Mouse (Mus musculus) liver, embryonic 12.5 days (tissue): ENCODE results near the gene Rsbn1. TPM values are rescaled to one million over a fixed set of nuclear protein-coding genes. Genes with fewer than 3 reads are reported as not detected.
A peak's percentile ranks its signal among the peaks of the same experiment; 100 is the strongest.

Experiments
- ATAC-seq: fragments of 200-750 bp; cut with Nextera tagmentation; 2 replicates; pipeline ENCODE4 v1.8.0; 2017; ENCODE audit warnings: moderate number of reproducible peaks, mild to moderate bottlenecking, moderate library complexity
- H3K27ac ChIP-seq: fragments of 300-500 bp; sonication (generic); 2 replicates; pipeline ENCODE4 v1.5.1; 2016; ENCODE audit warnings: mild to moderate bottlenecking
- H3K27me3 ChIP-seq: fragments of 300-500 bp; sonication (generic); replicated peaks from 2 replicates; pipeline ENCODE4 v1.6.1; 2016; ENCODE audit warnings: mild to moderate bottlenecking, moderate library complexity
- H3K36me3 ChIP-seq: fragments of 300-500 bp; sonication (generic); 2 replicates; pipeline ENCODE4 v1.6.1; 2016; ENCODE audit warnings: mild to moderate bottlenecking, moderate library complexity
- H3K4me1 ChIP-seq: fragments of 300-500 bp; sonication (generic); 2 replicates; pipeline ENCODE4 v1.6.1; 2016
- H3K4me2 ChIP-seq: fragments of 300-500 bp; sonication (generic); 2 replicates; pipeline ENCODE4 v1.6.1; 2016; ENCODE audit warnings: mild to moderate bottlenecking, moderate library complexity
- H3K4me3 ChIP-seq: fragments of 300-500 bp; sonication (generic); 2 replicates; pipeline ENCODE4 v1.5.1; 2016; ENCODE audit warnings: mild to moderate bottlenecking, moderate library complexity
- H3K9ac ChIP-seq: fragments of 300-500 bp; sonication (generic); 2 replicates; pipeline ENCODE4 v1.6.1; 2016; ENCODE audit warnings: mild to moderate bottlenecking, moderate library complexity
- H3K9me3 ChIP-seq: fragments of 300-500 bp; sonication (generic); replicated peaks from 2 replicates; pipeline ENCODE4 v1.6.1; 2016; ENCODE audit warnings: mild to moderate bottlenecking, moderate library complexity
- WGBS: fragments of 180-500 bp; shearing (Covaris S2); methylation state at CpG from one replicate; pipeline ENCODE4 v1.1.7; 2016; ENCODE audit not compliant: insufficient replicate concordance; 5-methylcytosine and 5-hydroxymethylcytosine counted together
- polyA plus RNA-seq: library from polyadenylated mRNA; unstranded; fragments of >200 nt; fragmentation: Nextera tagmentation; extraction: Ambion mirVana; gene quantifications from 2 replicates; pipeline ENCODE4 v1.2.1, GENCODE M21; 2016

The Rsbn1 gene
- polyA plus RNA-seq, 1 experiment from 2014 or later = 6.7 TPM

- Histone ChIP-seq H3K4me3 (peak overlapping the region; percentile 99), H3K27ac (peak overlapping the region; percentile 95), H3K36me3 (no peaks in the 10 kb centered on the region), H3K27me3 (no peaks in the 10 kb centered on the region), H3K4me2 (peak overlapping the region; percentile 78), H3K9me3 (no peaks in the 10 kb centered on the region), H3K4me1 (peaks cover 19% of the 10 kb centered on the region), H3K9ac (peak overlapping the region; percentile 97)
- WGBS = 4% methylated on average over 11 of the region's 11 CpGs
- peak; percentile 38 for ATAC-seq
Measured at GRCm38 (mm10) chr3:103913451-103913961, 414 bp upstream of the Rsbn1 start.

GRCm38 (mm10) chr3:103914732-103915508 is 1.0 kb downstream of the Rsbn1 start:
- no peaks in the 10 kb centered on the region for H3K27me3 ChIP-seq
- WGBS = 2% methylated on average over 55 of the region's 60 CpGs
- H3K4me1 ChIP-seq = peaks cover 23% of the 10 kb centered on the region
- H3K4me2 ChIP-seq = peak overlapping the region; percentile 78
- 0 out of 2 replicates have a peak, but pooled peaks cover 3% of the 10 kb centered on the region for H3K36me3 ChIP-seq
- H3K4me3 ChIP-seq = peak overlapping the region; percentile 99
- H3K9ac ChIP-seq = peak overlapping the region; percentile 97
- H3K9me3 ChIP-seq = no peaks in the 10 kb centered on the region
- H3K27ac ChIP-seq = peak overlapping the region; percentile 95
- peak; percentile 25 for ATAC-seq

- H3K4me2 ChIP-seq = peak overlapping the region; percentile 78
- peak overlapping the region; percentile 95 for H3K27ac ChIP-seq
- H3K27me3 ChIP-seq = no peaks in the 10 kb centered on the region
- H3K4me3 ChIP-seq = peak overlapping the region; percentile 99
- peak overlapping the region; percentile 97 for H3K9ac ChIP-seq
- ATAC-seq = no peak
- WGBS = under 1% methylated on average over 7 of the region's 7 CpGs
- peaks cover 26% of the 10 kb centered on the region for H3K4me1 ChIP-seq
- 0 out of 2 replicates have a peak, but pooled peaks cover 3% of the 10 kb centered on the region for H3K36me3 ChIP-seq
- no peaks in the 10 kb centered on the region for H3K9me3 ChIP-seq
Measured at GRCm38 (mm10) chr3:103915509-103915896, 1.6 kb downstream of the Rsbn1 start.

GRCm38 (mm10) chr3:103916205-103916838 is 2.4 kb downstream of the Rsbn1 start:
- peak overlapping the region; percentile 64; the same call in 1 of the 2 replicates for H3K27ac ChIP-seq

GRCm38 (mm10) chr3:103916839-103917237 is 2.9 kb downstream of the Rsbn1 start:
- WGBS = 37% methylated on average over 3 of the region's 3 CpGs
- Histone ChIP-seq H3K36me3 (0 out of 2 replicates have a peak, but pooled peaks cover 3% of the 10 kb centered on the region), H3K4me1 (peaks cover 33% of the 10 kb centered on the region), H3K27ac (peak overlapping the region; percentile 64; the same call in 1 of the 2 replicates), H3K9ac (peak overlapping the region; percentile 63; the same call in 1 of the 2 replicates), H3K4me3 (peak overlapping the region; percentile 99), H3K9me3 (no peaks in the 10 kb centered on the region), H3K4me2 (peak overlapping the region; percentile 78), H3K27me3 (no peaks in the 10 kb centered on the region)
- no peak for ATAC-seq

More at GRCm38 (mm10) chr3:103916205-103916838, 2.4 kb downstream of the Rsbn1 start:
- peak overlapping the region; percentile 63 for H3K9ac ChIP-seq
- ATAC-seq = no peak
- no peaks in the 10 kb centered on the region for H3K27me3 ChIP-seq
- peak overlapping the region; percentile 99 for H3K4me3 ChIP-seq
- H3K9me3 ChIP-seq = no peaks in the 10 kb centered on the region
- peak overlapping the region; percentile 78 for H3K4me2 ChIP-seq
- H3K4me1 ChIP-seq = peaks cover 29% of the 10 kb centered on the region
- 0 out of 2 replicates have a peak, but pooled peaks cover 3% of the 10 kb centered on the region for H3K36me3 ChIP-seq
- 13% methylated on average over 5 of the region's 5 CpGs for WGBS

GRCm38 (mm10) chr3:103920094-103920493 is 6.2 kb downstream of the Rsbn1 start:
- 0 out of 2 replicates have a peak, but pooled peaks have one; percentile 53 for ATAC-seq
- no peak overlapping the region for H3K27ac ChIP-seq

GRCm38 (mm10) chr3:103925302-103925701 is 11.4 kb downstream of the Rsbn1 start:
- Histone ChIP-seq H3K36me3 (peaks cover 14% of the 10 kb centered on the region), H3K27me3 (no peaks in the 10 kb centered on the region), H3K4me2 (no peak overlapping the region), H3K9ac (no peak overlapping the region), H3K4me3 (no peak overlapping the region), H3K4me1 (peaks cover 40% of the 10 kb centered on the region), H3K9me3 (no peaks in the 10 kb centered on the region), H3K27ac (no peak overlapping the region)
- WGBS = 48% methylated on average over 3 of the region's 3 CpGs
- ATAC-seq = no peak

More at GRCm38 (mm10) chr3:103920094-103920493, 6.2 kb downstream of the Rsbn1 start:
- peaks cover 60% of the 10 kb centered on the region for H3K4me1 ChIP-seq
- 0 out of 2 replicates have a peak, but pooled peaks cover 3% of the 10 kb centered on the region for H3K36me3 ChIP-seq
- 59% methylated on average over 1 of the region's 1 CpGs for WGBS
- no peak overlapping the region for H3K4me2 ChIP-seq
- no peaks in the 10 kb centered on the region for H3K27me3 ChIP-seq
- no peak overlapping the region for H3K4me3 ChIP-seq
- peak overlapping the region; percentile 5; the same call in 1 of the 2 replicates for H3K9ac ChIP-seq
- no peaks in the 10 kb centered on the region for H3K9me3 ChIP-seq

- H3K27me3 ChIP-seq = no peaks in the 10 kb centered on the region
- peak; percentile 60; the same call in 1 of the 2 replicates for ATAC-seq
- 68% methylated on average over 6 of the region's 6 CpGs for WGBS
- no peak overlapping the region for H3K9ac ChIP-seq
- H3K4me2 ChIP-seq = no peak overlapping the region
- no peaks in the 10 kb centered on the region for H3K9me3 ChIP-seq
- no peak overlapping the region for H3K27ac ChIP-seq
- H3K36me3 ChIP-seq = peaks cover 30% of the 10 kb centered on the region
- H3K4me1 ChIP-seq = peaks cover 26% of the 10 kb centered on the region
- no peak overlapping the region for H3K4me3 ChIP-seq
Measured at GRCm38 (mm10) chr3:103927511-103927910, 13.6 kb downstream of the Rsbn1 start.

- no peak for ATAC-seq
- peaks cover 8% of the 10 kb centered on the region; the same call in 1 of the 2 replicates for H3K36me3 ChIP-seq
- no peak overlapping the region for H3K9ac ChIP-seq
- H3K9me3 ChIP-seq = no peaks in the 10 kb centered on the region
- H3K27me3 ChIP-seq = no peaks in the 10 kb centered on the region
- no peak overlapping the region for H3K4me2 ChIP-seq
- H3K27ac ChIP-seq = no peak overlapping the region
- H3K4me3 ChIP-seq = no peak overlapping the region
- 83% methylated on average over 1 of the region's 1 CpGs for WGBS
- H3K4me1 ChIP-seq = no peaks in the 10 kb centered on the region; the same call in 1 of the 2 replicates
Measured at GRCm38 (mm10) chr3:103944794-103945562, 31.1 kb downstream of the Rsbn1 start.

GRCm38 (mm10) chr3:103948666-103949065 is 34.7 kb downstream of the Rsbn1 start:
- Histone ChIP-seq H3K4me1 (no peaks in the 10 kb centered on the region; the same call in 1 of the 2 replicates), H3K4me2 (no peak overlapping the region)
- ATAC-seq = no peak

GRCm38 (mm10) chr3:103960622-103961021 is 46.7 kb downstream of the Rsbn1 start:
- ATAC-seq = no peak

More at GRCm38 (mm10) chr3:103948666-103949065, 34.7 kb downstream of the Rsbn1 start:
- Histone ChIP-seq H3K9ac (no peak overlapping the region), H3K27me3 (no peaks in the 10 kb centered on the region), H3K27ac (no peak overlapping the region), H3K4me3 (no peak overlapping the region), H3K36me3 (peaks cover 8% of the 10 kb centered on the region; the same call in 1 of the 2 replicates), H3K9me3 (no peaks in the 10 kb centered on the region)
- WGBS = 85% methylated on average over 7 of the region's 7 CpGs

More at GRCm38 (mm10) chr3:103960622-103961021, 46.7 kb downstream of the Rsbn1 start:
- Histone ChIP-seq H3K4me3 (no peak overlapping the region), H3K27ac (no peak overlapping the region), H3K4me1 (no peaks in the 10 kb centered on the region), H3K9ac (no peak overlapping the region), H3K36me3 (peaks cover 54% of the 10 kb centered on the region), H3K4me2 (no peak overlapping the region), H3K9me3 (no peaks in the 10 kb centered on the region), H3K27me3 (no peaks in the 10 kb centered on the region)
- WGBS = 86% methylated on average over 3 of the region's 3 CpGs
